Mouse (Mus musculus) CH12.LX (cell line): ENCODE results near the gene Zbtb46. TPM values are rescaled to one million over a fixed set of nuclear protein-coding genes. Genes with fewer than 3 reads are reported as not detected.

Experiments
- DNase-seq: peaks from one replicate; pipeline ENCODE4 v3.0.0-alpha.2; 2013; ENCODE audit errors: extremely low read depth
- H3K27ac ChIP-seq: 2 replicates; pipeline ENCODE4 v1.5.1; 2012; ENCODE audit warnings: low read depth, mild to moderate bottlenecking, control low read depth, moderate library complexity; ENCODE audit not compliant: insufficient read depth
- H3K27me3 ChIP-seq: replicated peaks from 2 replicates; pipeline ENCODE3; 2012; ENCODE audit warnings: inconsistent platforms
- H3K36me3 ChIP-seq, 2 experiments: replicated peaks in 1 of 2; 2 replicates each; pipeline versions ENCODE3 to v1.6.1; 2012; ENCODE audit warnings: inconsistent platforms in 1 of 2, low read length in 1 of 2, mild to moderate bottlenecking in 1 of 2, mixed read lengths in 1 of 2, moderate library complexity in 1 of 2; ENCODE audit not compliant: control insufficient read depth in 1 of 2, insufficient read depth in 1 of 2
- H3K4me1 ChIP-seq, 2 experiments: 2 replicates each; pipeline ENCODE4 v1.6.1; 2012; ENCODE audit warnings: inconsistent platforms in 1 of 2, moderate library complexity in 1 of 2; ENCODE audit not compliant: insufficient read depth in 2 of 2, control insufficient read depth in 1 of 2
- H3K4me2 ChIP-seq: 2 replicates; pipeline ENCODE4 v1.6.1; 2012; ENCODE audit warnings: low read depth, mild to moderate bottlenecking, control low read depth; ENCODE audit not compliant: poor library complexity, insufficient read depth, severe bottlenecking
- H3K4me3 ChIP-seq, 3 experiments: fragments of 150-350 bp in 1 of 3; sonication (generic) in 1 of 3; replicated peaks in 1 of 3; 2 replicates each; pipeline versions ENCODE3 to v1.5.1; 2011 to 2012; ENCODE audit warnings: low read depth in 2 of 3, low read length in 2 of 3, mild to moderate bottlenecking in 2 of 3, moderate library complexity in 2 of 3, control low read depth in 1 of 3, improper control_type of control experiment in 1 of 3, inconsistent platforms in 1 of 3, mixed read lengths in 1 of 3; ENCODE audit not compliant: poor library complexity in 1 of 3
- H3K79me2 ChIP-seq: replicated peaks from 2 replicates; pipeline ENCODE4 v1.6.1; 2012; ENCODE audit warnings: mild to moderate bottlenecking, moderate library complexity; ENCODE audit not compliant: control insufficient read depth, poor library complexity, insufficient read depth, severe bottlenecking; ENCODE audit errors: extremely low read depth
- H3K9ac ChIP-seq: 2 replicates; pipeline ENCODE4 v1.6.1; 2012; ENCODE audit warnings: low read depth, mild to moderate bottlenecking, control low read depth, moderate library complexity; ENCODE audit not compliant: insufficient read depth
- H3K9me3 ChIP-seq: replicated peaks from 2 replicates; pipeline ENCODE3; 2012; ENCODE audit warnings: low read length, inconsistent platforms, mixed read lengths
- CHD2 ChIP-seq: IDR thresholded peaks from 2 replicates; pipeline ENCODE4 v1.6.1; 2011; ENCODE audit warnings: low read length, improper control_type of control experiment
- CTCF ChIP-seq, 2 experiments: IDR thresholded peaks in 1 of 2; conservative IDR thresholded peaks in 1 of 2; 2 replicates each; pipeline ENCODE4 v1.5.1; 2011 to 2012; ENCODE audit warnings: low read depth in 2 of 2, low read length in 2 of 2, improper control_type of control experiment in 1 of 2, inconsistent platforms in 1 of 2, mild to moderate bottlenecking in 1 of 2, moderate library complexity in 1 of 2
- E2F4 ChIP-seq: IDR thresholded peaks from 2 replicates; pipeline ENCODE4 v1.6.1; 2011; ENCODE audit warnings: low read depth, low read length, improper control_type of control experiment; ENCODE audit not compliant: insufficient replicate concordance
- ELF1 ChIP-seq: IDR thresholded peaks from 2 replicates; pipeline ENCODE4 v1.6.1; 2014; ENCODE audit warnings: low read depth, mild to moderate bottlenecking, inconsistent platforms, low read length, improper control_type of control experiment
- ETS1 ChIP-seq: conservative IDR thresholded peaks from 2 replicates; pipeline ENCODE4 v1.6.1; 2012; ENCODE audit warnings: low read depth, mild to moderate bottlenecking, inconsistent platforms, low read length, improper control_type of control experiment, moderate library complexity
- HCFC1 ChIP-seq: IDR thresholded peaks from 2 replicates; pipeline ENCODE4 v1.6.1; 2012; ENCODE audit warnings: low read depth, mild to moderate bottlenecking, inconsistent platforms, low read length, improper control_type of control experiment
- KAT2A ChIP-seq: IDR thresholded peaks from 2 replicates; pipeline ENCODE4 v1.6.1; 2012; ENCODE audit warnings: low read length, improper control_type of control experiment, inconsistent platforms; ENCODE audit not compliant: insufficient replicate concordance
- MYC ChIP-seq: IDR thresholded peaks from 2 replicates; pipeline ENCODE4 v1.6.1; 2011; ENCODE audit warnings: low read depth, mild to moderate bottlenecking, improper control_type of control experiment, low read length
- NRF1 ChIP-seq: IDR thresholded peaks from 2 replicates; pipeline ENCODE4 v1.6.1; 2014; ENCODE audit warnings: low read depth, mild to moderate bottlenecking, inconsistent platforms, low read length, improper control_type of control experiment, moderate library complexity
- POLR2AphosphoS2 ChIP-seq: IDR thresholded peaks from 2 replicates; pipeline ENCODE4 v1.6.1; 2011; ENCODE audit warnings: low read depth, low read length, improper control_type of control experiment
- SMC3 ChIP-seq: IDR thresholded peaks from 2 replicates; pipeline ENCODE4 v1.6.1; 2011; ENCODE audit warnings: low read depth, low read length, improper control_type of control experiment
- TBP ChIP-seq: conservative IDR thresholded peaks from 2 replicates; pipeline ENCODE4 v1.6.1; 2011; ENCODE audit warnings: low read depth, low read length, improper control_type of control experiment
- USF2 ChIP-seq: conservative IDR thresholded peaks from 2 replicates; pipeline ENCODE4 v1.6.1; 2011; ENCODE audit warnings: low read depth, low read length, improper control_type of control experiment
- ZMIZ1 ChIP-seq: IDR thresholded peaks from 2 replicates; pipeline ENCODE4 v1.6.1; 2012; ENCODE audit warnings: low read depth, mild to moderate bottlenecking, inconsistent platforms, low read length, improper control_type of control experiment
- dilution Hi-C: fragments of 300-500 bp; cut with MboI; formaldehyde crosslinking; loops from 2 replicates; pipeline ENCODE4 v1.14.3; 2020; ENCODE audit warnings: low sequenced_read_pairs; ENCODE audit not compliant: extremely low pct_unique_long_range_greater_than_20kb, extremely low pct_ligation_motif_present
- in situ Hi-C: fragments of 300-500 bp; cut with MboI; formaldehyde crosslinking; loops from 3 replicates; pipeline ENCODE4 v1.14.3; 2019; ENCODE audit warnings: low sequenced_read_pairs, low pct_ligation_motif_present, low pct_unique_long_range_greater_than_20kb, mixed read lengths
- polyA plus RNA-seq: library from polyadenylated mRNA; unstranded; fragments of >175 nt; gene quantifications from 2 replicates; pipeline ENCODE4 v1.2.1, GENCODE M21; 2012; ENCODE audit warnings: low read depth; ENCODE audit not compliant: insufficient read length
- total RNA-seq, 2 experiments: library from RNA; depleted of rRNA; stranded (reverse); fragments of 300-350 nt in 1 of 2; fragments of >200 nt in 1 of 2; gene quantifications; 2 replicates each; pipeline ENCODE4 v1.2.3; 2012 to 2014

Zbtb46 gene
- total and polyA plus RNA-seq, 3 experiments = 5.3 to 9.3 (median 6.7) TPM

- TF ChIP-seq HCFC1 = no peak
- no peak for TF ChIP-seq USF2
- TF ChIP-seq, all 38 proteins: peak for 0
These were observed 35.2 kb upstream of the Zbtb46 start (continued) for GRCm38 (mm10) chr2:181494266-181494945.

- in situ Hi-C loops = loop anchor here (5.0 to 25.0 kb wide), 2 partner anchors 76 to 306 kb away; partner anchors contain the start of gene Ppdpf
- Histone ChIP-seq H3K4me3 (peak within 1 kb of the TSS in 2 of 3 experiments; percentile 15 to 23), H3K9ac (no peak within 1 kb of the TSS), H3K9me3 (no peaks in the 10 kb centered on the region), H3K4me2 (peak within 1 kb of the TSS; percentile 4; the same call in 1 of the 2 replicates), H3K27ac (no peak within 1 kb of the TSS), H3K36me3 (peaks cover 0 to 8% of the 10 kb centered on the region in 2 experiments), H3K27me3 (no peaks in the 10 kb centered on the region), H3K4me1 (peaks cover 14 to 41% of the 10 kb centered on the region in 2 experiments), H3K79me2 (peaks cover 13% of the 10 kb centered on the region)
- TF ChIP-seq ETS1 (no peak), E2F4 (no peak), POLR2AphosphoS2 (no peak), KAT2A (no peak), MYC (no peak), ZMIZ1 (no peak), ELF1 (no peak), CTCF (conservative IDR thresholded peaks at IDR 0.05 in 1 of 2, IDR thresholded peaks at IDR 0.05 in 1 of 2; ENCODE audit: low read depth in 2 of 2, low read length in 2 of 2) (no peak), SMC3 (no peak), CHD2 (no peak)
- dilution Hi-C loops = no loop called here
- DNase-seq = no peak
These were observed 34.1 kb upstream of the Zbtb46 start, which contains the start of gene Abhd16b for GRCm38 (mm10) chr2:181493156-181493927. TSS of gene Abhd16b (plus strand) at chr2:181493206.

- peaks cover 0 to 7% of the 10 kb centered on the region in 2 experiments for H3K36me3 ChIP-seq
- no peak overlapping the region for H3K27ac ChIP-seq
- in situ Hi-C loops = loop anchor here (5.0 to 25.0 kb wide), 2 partner anchors 75 to 305 kb away; partner anchors contain the start of gene Ppdpf
- TF ChIP-seq NRF1 (no peak), TBP (0 out of 2 replicates have a peak, but pooled peaks have one; percentile 1)
- H3K4me1 ChIP-seq = peaks cover 16 to 44% of the 10 kb centered on the region in 2 experiments
- H3K27me3 ChIP-seq = no peaks in the 10 kb centered on the region
- peak overlapping the region; percentile 4; the same call in 1 of the 2 replicates for H3K4me2 ChIP-seq
- peaks cover 2% of the 10 kb centered on the region for H3K79me2 ChIP-seq
- H3K9me3 ChIP-seq = no peaks in the 10 kb centered on the region
- peak overlapping the region in 2 of 3 experiments; percentile 15 to 23 for H3K4me3 ChIP-seq
- no peak overlapping the region for H3K9ac ChIP-seq
- DNase-seq = peak; percentile 32
- dilution Hi-C loops = no loop called here
These were observed 33.0 kb upstream of the Zbtb46 start for GRCm38 (mm10) chr2:181492206-181492605.
